9 mouse cellular contexts compared by ENCODE assay signal in genomic region chr14:31384366-31385323, GRCm38 (mm10). TPM values are rescaled to one million over a fixed set of nuclear protein-coding genes. Genes with fewer than 3 reads are reported as not detected.
DNase-seq lines count a peak whose midpoint lies in the region; ATAC-seq and TF ChIP-seq lines count a peak whose summit lies in the region.
"Had no signal": no experiment of that assay in that cellular context is flagged by ENCODE, and none has a peak within 500 bp of the region (broad histone marks: within the 10 kb centered on the region; RNA-seq: fewer than 3 reads in every experiment).

No protein-coding gene starts in this region.

- H3K27ac ChIP-seq in layer of hippocampus, adult 2 months = peak overlapping the region; percentile 94
- peak overlapping the region; percentile 30; the same call in 1 of the 2 replicates for H3K27ac ChIP-seq in heart, embryonic 12.5 days (ENCODE audit: poor library complexity, severe bottlenecking)
- peak overlapping the region; percentile 80 for H3K27ac ChIP-seq in limb, embryonic 12.5 days
- no peak overlapping the region for H3K27ac ChIP-seq in midbrain, embryonic 13.5 days

- no peaks in the 10 kb centered on the region for H3K27me3 ChIP-seq in heart, embryonic 12.5 days (replicated peaks)
- H3K27me3 ChIP-seq in limb, embryonic 12.5 days = no peaks in the 10 kb centered on the region
- H3K27me3 ChIP-seq in midbrain, embryonic 13.5 days = no peaks in the 10 kb centered on the region

- peak in 1 of 2 experiments; percentile 48 for DNase-seq in layer of hippocampus, adult 2 months (ENCODE audit: low spot score in 2 of 2)
- DNase-seq in layer of hippocampus, postnatal 14 days (ENCODE audit: low spot score in 2 of 2) = no peak
- peak; percentile 87 for DNase-seq in adrenal gland, postnatal 14 days
- no peak for DNase-seq in left cerebral cortex, postnatal 14 days (ENCODE audit: low spot score in 2 of 2)
- no peak for DNase-seq in right cerebral cortex, postnatal 10 days (ENCODE audit: low spot score in 2 of 2)

- 55% methylated on average over 13 of the region's 13 CpGs for WGBS in heart, embryonic 12.5 days
- 69% methylated on average over 13 of the region's 13 CpGs for WGBS in limb, embryonic 12.5 days
- WGBS in midbrain, embryonic 13.5 days = 73% methylated on average over 13 of the region's 13 CpGs

- H3K4me2 ChIP-seq in heart, embryonic 12.5 days = no peak overlapping the region
- no peak overlapping the region for H3K4me2 ChIP-seq in limb, embryonic 12.5 days
- no peak overlapping the region for H3K4me2 ChIP-seq in midbrain, embryonic 13.5 days (replicated peaks)

- H3K9me3 ChIP-seq in heart, embryonic 12.5 days (replicated peaks) = peaks cover 5% of the 10 kb centered on the region; the same call in 1 of the 2 replicates
- H3K9me3 ChIP-seq in limb, embryonic 12.5 days = 0 out of 2 replicates have a peak, but pooled peaks cover 4% of the 10 kb centered on the region
- no peaks in the 10 kb centered on the region for H3K9me3 ChIP-seq in midbrain, embryonic 13.5 days

- intact Hi-C loops in left cerebral cortex, postnatal 14 days (cut with DNase I) = loop anchor here (2.0 to 5.0 kb wide), 2 partner anchors 52 to 88 kb away; partner anchors contain the start of gene Sh3bp5

- no peak overlapping the region for H3K9ac ChIP-seq in heart, embryonic 12.5 days
- H3K9ac ChIP-seq in limb, embryonic 12.5 days (replicated peaks) = 0 out of 2 replicates have a peak overlapping the region, but pooled peaks have one; percentile 13
- no peak overlapping the region for H3K9ac ChIP-seq in midbrain, embryonic 13.5 days (replicated peaks)

- no peak for TF ChIP-seq CTCF in layer of hippocampus, adult 2 months (conservative IDR thresholded peaks at IDR 0.05)

- H3K4me1 ChIP-seq in heart, embryonic 12.5 days (replicated peaks) = peaks cover 46% of the 10 kb centered on the region
- peaks cover 46% of the 10 kb centered on the region for H3K4me1 ChIP-seq in limb, embryonic 12.5 days (replicated peaks)
- peaks cover 18% of the 10 kb centered on the region for H3K4me1 ChIP-seq in midbrain, embryonic 13.5 days (replicated peaks)

- ATAC-seq in heart, embryonic 12.5 days (ENCODE audit: insufficient number of reproducible peaks, low FRiP score) = no peak
- no peak for ATAC-seq in limb, embryonic 12.5 days (ENCODE audit: insufficient number of reproducible peaks, insufficient read depth, low FRiP score, low TSS enrichment, low read depth)
- no peak for ATAC-seq in midbrain, embryonic 13.5 days

- peaks cover 8% of the 10 kb centered on the region for H3K36me3 ChIP-seq in heart, embryonic 12.5 days
- H3K36me3 ChIP-seq in limb, embryonic 12.5 days = peaks cover 35% of the 10 kb centered on the region
- H3K36me3 ChIP-seq in midbrain, embryonic 13.5 days = peaks cover 34% of the 10 kb centered on the region

- no peak overlapping the region; the same call in 1 of the 2 replicates for H3K4me3 ChIP-seq in layer of hippocampus, adult 2 months
- H3K4me3 ChIP-seq in heart, embryonic 12.5 days = no peak overlapping the region
- H3K4me3 ChIP-seq in limb, embryonic 12.5 days (replicated peaks) = no peak overlapping the region
- no peak overlapping the region for H3K4me3 ChIP-seq in midbrain, embryonic 13.5 days (replicated peaks)
- H3K4me3 ChIP-seq: myocyte had no signal

RNA-seq across cellular contexts. Expression of gene Capn7, which starts 48.2 kb away (rescaled TPM):
- total RNA-seq in layer of hippocampus, adult 2 months (2021) = 10 to 100 TPM; 35.6 to 39.4 TPM
- total RNA-seq in layer of hippocampus, postnatal 14 days (2021) = 10 to 100 TPM; 36.6 to 41.0 TPM
- total RNA-seq in adrenal gland, postnatal 14 days (2021) = 36.8 and 41.2 TPM in 2 replicates
- polyA plus RNA-seq in heart, embryonic 12.5 days (2016; fragmentation: Nextera tagmentation; extraction: Ambion mirVana) = 42.7 and 42.9 TPM in 2 replicates
- 38.9 and 41.0 TPM in 2 replicates for polyA plus RNA-seq in limb, embryonic 12.5 days (2016; fragmentation: Nextera tagmentation; extraction: Ambion mirVana)
- total RNA-seq in left cerebral cortex, postnatal 14 days (2021) = 10 to 100 TPM; 34.3 to 36.7 TPM
- 66.3 and 69.7 TPM in 2 replicates for polyA plus RNA-seq in midbrain, embryonic 13.5 days (2015; fragmentation: Nextera tagmentation; extraction: Ambion mirVana)

RNA-seq across cellular contexts. Expression of gene Sh3bp5, which starts 51.2 kb away (rescaled TPM):
- 100 to 1,000 TPM; 147 to 158 TPM for total RNA-seq in layer of hippocampus, adult 2 months (2021)
- total RNA-seq in layer of hippocampus, postnatal 14 days (2021) = 100 to 1,000 TPM; 137 to 160 TPM
- total RNA-seq in adrenal gland, postnatal 14 days (2021) = 123 and 142 TPM in 2 replicates
- polyA plus RNA-seq in heart, embryonic 12.5 days (2016; fragmentation: Nextera tagmentation; extraction: Ambion mirVana) = 29.9 and 30.2 TPM in 2 replicates
- 41.9 and 47.4 TPM in 2 replicates for polyA plus RNA-seq in limb, embryonic 12.5 days (2016; fragmentation: Nextera tagmentation; extraction: Ambion mirVana)
- total RNA-seq in left cerebral cortex, postnatal 14 days (2021) = 10 to 100 TPM; 73.5 to 73.9 TPM
- polyA plus RNA-seq in midbrain, embryonic 13.5 days (2015; fragmentation: Nextera tagmentation; extraction: Ambion mirVana) = 111 and 116 TPM in 2 replicates
